Mouse (Mus musculus) heart, postnatal 0 days (tissue): ENCODE measurements at regions not wholly inside any gene's neighbourhood (a gene's known extent, or its start where the extent isn't known, plus 50 kb on each side); places are given as distances from the start of the nearest gene placed in this dataset.

Experiments used
- CTCF ChIP-seq: IDR thresholded peaks from 2 replicates; pipeline ENCODE4 v1.5.1; 2016; ENCODE audit warnings: antibody characterized with exemption, control low read depth, low read depth
- EP300 ChIP-seq: IDR thresholded peaks from 2 replicates; pipeline ENCODE4 v1.6.1; 2016; ENCODE audit warnings: antibody characterized with exemption, low read depth

DNA sequence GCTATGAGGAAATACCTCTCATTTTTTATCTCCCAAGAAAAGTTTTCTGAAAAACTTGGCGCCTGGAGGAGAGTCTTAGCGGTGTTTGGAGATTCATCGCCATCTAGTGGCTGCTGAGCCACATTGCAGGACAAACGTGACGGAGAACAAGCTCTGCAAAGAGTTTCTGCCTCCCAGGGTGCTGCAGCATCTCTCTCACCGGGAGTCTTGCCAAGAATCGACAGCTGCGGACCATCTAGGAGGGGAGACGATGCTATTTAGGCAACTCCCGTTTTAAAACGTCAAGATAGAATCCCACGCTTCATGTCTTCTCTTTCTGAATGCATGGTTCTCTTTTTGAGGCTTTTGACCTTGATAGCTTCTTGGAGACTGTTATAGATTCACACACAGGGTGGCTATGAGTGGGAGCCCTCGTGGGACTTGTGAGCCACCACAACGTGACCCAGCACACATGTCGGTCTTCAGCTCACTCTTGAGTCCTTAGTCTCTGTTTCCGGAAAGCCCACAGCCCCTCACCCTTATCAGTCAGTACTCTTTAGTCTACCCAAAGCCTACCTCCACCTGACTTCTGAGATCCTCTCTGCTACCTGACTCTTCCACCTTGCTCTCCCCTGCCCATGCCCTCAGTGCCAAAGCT, 281.2 kb upstream of the Jmjd1c start:
- TF ChIP-seq CTCF (peak; percentile 79), EP300 (no peak)
